Mouse (Mus musculus) forebrain, embryonic 12.5 days (tissue): ENCODE measurements around the gene Ntng1. TPM values are rescaled to one million over a fixed set of nuclear protein-coding genes. Genes with fewer than 3 reads are reported as not detected.

Experiments
- ATAC-seq: fragments of 200-750 bp; cut with Nextera tagmentation; 2 replicates; pipeline ENCODE4 v1.8.0; 2017; ENCODE audit warnings: moderate TSS enrichment; ENCODE audit not compliant: low FRiP score
- H3K27ac ChIP-seq: fragments of 300-500 bp; sonication (generic); 2 replicates; pipeline ENCODE4 v1.5.1; 2016; ENCODE audit warnings: mild to moderate bottlenecking
- H3K27me3 ChIP-seq: fragments of 300-500 bp; sonication (generic); 2 replicates; pipeline ENCODE4 v1.6.1; 2016; ENCODE audit warnings: mild to moderate bottlenecking
- H3K36me3 ChIP-seq: fragments of 300-500 bp; sonication (generic); replicated peaks from 2 replicates; pipeline ENCODE4 v1.6.1; 2016; ENCODE audit warnings: mild to moderate bottlenecking
- H3K4me1 ChIP-seq: fragments of 300-500 bp; sonication (generic); 2 replicates; pipeline ENCODE4 v1.6.1; 2016
- H3K4me2 ChIP-seq: fragments of 300-500 bp; sonication (generic); 2 replicates; pipeline ENCODE4 v1.6.1; 2016; ENCODE audit warnings: mild to moderate bottlenecking, moderate library complexity
- H3K4me3 ChIP-seq: fragments of 300-500 bp; sonication (generic); replicated peaks from 2 replicates; pipeline ENCODE4 v1.5.1; 2016; ENCODE audit warnings: mild to moderate bottlenecking
- H3K9ac ChIP-seq: fragments of 300-500 bp; sonication (generic); 2 replicates; pipeline ENCODE4 v1.6.1; 2016; ENCODE audit warnings: mild to moderate bottlenecking
- H3K9me3 ChIP-seq: fragments of 300-500 bp; sonication (generic); 2 replicates; pipeline ENCODE4 v1.6.1; 2016
- WGBS: fragments of 180-500 bp; shearing (Covaris S2); methylation state at CpG from one replicate; pipeline ENCODE4 v1.1.7; 2016; 5-methylcytosine and 5-hydroxymethylcytosine counted together
- polyA plus RNA-seq: library from polyadenylated mRNA; unstranded; fragments of >200 nt; fragmentation: Nextera tagmentation; extraction: Ambion mirVana; gene quantifications from 2 replicates; pipeline ENCODE4 v1.2.1, GENCODE M21; 2016

Gene Ntng1
- polyA plus RNA-seq, 1 experiment from 2014 or later: 5.2 TPM

GRCm38 (mm10) chr3:110044209-110044608 is 99.6 kb downstream of the Ntng1 start:
- H3K4me2 ChIP-seq: no peak overlapping the region
- H3K9me3 ChIP-seq: no peaks in the 10 kb centered on the region

GRCm38 (mm10) chr3:110043641-110044187 is 100.1 kb downstream of the Ntng1 start:
- 97% methylated on average over 1 of the region's 1 CpGs for WGBS
- Histone ChIP-seq H3K4me3 (no peak overlapping the region), H3K9me3 (no peaks in the 10 kb centered on the region), H3K27ac (no peak overlapping the region), H3K4me1 (no peaks in the 10 kb centered on the region), H3K9ac (no peak overlapping the region), H3K36me3 (no peaks in the 10 kb centered on the region), H3K4me2 (no peak overlapping the region), H3K27me3 (no peaks in the 10 kb centered on the region)
- no peak for ATAC-seq

More at GRCm38 (mm10) chr3:110044209-110044608, 99.6 kb downstream of the Ntng1 start:
- no peak for ATAC-seq
- Histone ChIP-seq H3K36me3 (no peaks in the 10 kb centered on the region), H3K4me3 (no peak overlapping the region), H3K27me3 (no peaks in the 10 kb centered on the region), H3K9ac (no peak overlapping the region), H3K27ac (no peak overlapping the region), H3K4me1 (no peaks in the 10 kb centered on the region)
- 88% methylated on average over 2 of the region's 2 CpGs for WGBS

- H3K4me2 ChIP-seq: no peak overlapping the region
- H3K9ac ChIP-seq: no peak overlapping the region
- H3K4me3 ChIP-seq: no peak overlapping the region
- 0 out of 2 replicates have a peak, but pooled peaks cover 4% of the 10 kb centered on the region for H3K4me1 ChIP-seq
- H3K9me3 ChIP-seq: no peaks in the 10 kb centered on the region
- H3K27ac ChIP-seq: no peak overlapping the region
- peak; percentile 14; the same call in 1 of the 2 replicates for ATAC-seq
- H3K36me3 ChIP-seq: no peaks in the 10 kb centered on the region
- H3K27me3 ChIP-seq: no peaks in the 10 kb centered on the region
- WGBS: 50% methylated on average over 18 of the region's 18 CpGs
These were observed 120.8 kb downstream of the Ntng1 start for GRCm38 (mm10) chr3:110022783-110023599.

- H3K27me3 ChIP-seq: 0 out of 2 replicates have a peak, but pooled peaks cover 3% of the 10 kb centered on the region
- H3K4me3 ChIP-seq: no peak overlapping the region
- H3K4me1 ChIP-seq: peaks cover 5% of the 10 kb centered on the region; the same call in 1 of the 2 replicates
- no peak overlapping the region for H3K27ac ChIP-seq
- no peaks in the 10 kb centered on the region for H3K36me3 ChIP-seq
- ATAC-seq: peak; percentile 90
- WGBS: 45% methylated on average over 13 of the region's 14 CpGs
- no peaks in the 10 kb centered on the region for H3K9me3 ChIP-seq
- no peak overlapping the region for H3K9ac ChIP-seq
- no peak overlapping the region for H3K4me2 ChIP-seq
These were observed 132.8 kb downstream of the Ntng1 start for GRCm38 (mm10) chr3:110010870-110011626.

- peak; percentile 80; the same call in 1 of the 2 replicates for ATAC-seq
- WGBS: 24% methylated on average over 2 of the region's 2 CpGs
- Histone ChIP-seq H3K27me3 (0 out of 2 replicates have a peak, but pooled peaks cover 3% of the 10 kb centered on the region), H3K27ac (no peak overlapping the region), H3K4me1 (peaks cover 5% of the 10 kb centered on the region; the same call in 1 of the 2 replicates), H3K9ac (no peak overlapping the region), H3K4me3 (no peak overlapping the region), H3K4me2 (no peak overlapping the region), H3K36me3 (no peaks in the 10 kb centered on the region), H3K9me3 (no peaks in the 10 kb centered on the region)
These were observed 133.4 kb downstream of the Ntng1 start for GRCm38 (mm10) chr3:110010441-110010840.

GRCm38 (mm10) chr3:110000349-110000748 is 143.5 kb downstream of the Ntng1 start:
- Histone ChIP-seq H3K9me3 (no peaks in the 10 kb centered on the region), H3K27me3 (peaks cover 17% of the 10 kb centered on the region; the same call in 1 of the 2 replicates), H3K9ac (no peak overlapping the region), H3K36me3 (no peaks in the 10 kb centered on the region), H3K4me1 (peaks cover 13% of the 10 kb centered on the region), H3K27ac (no peak overlapping the region), H3K4me3 (no peak overlapping the region), H3K4me2 (no peak overlapping the region)
- WGBS: 12% methylated on average over 5 of the region's 5 CpGs
- no peak for ATAC-seq

GRCm38 (mm10) chr3:109995663-109996024 is 148.2 kb downstream of the Ntng1 start:
- Histone ChIP-seq H3K4me1 (peaks cover 17% of the 10 kb centered on the region), H3K4me2 (no peak overlapping the region), H3K27ac (no peak overlapping the region), H3K36me3 (no peaks in the 10 kb centered on the region), H3K9ac (no peak overlapping the region), H3K4me3 (no peak overlapping the region), H3K27me3 (peaks cover 14% of the 10 kb centered on the region; the same call in 1 of the 2 replicates), H3K9me3 (no peaks in the 10 kb centered on the region)
- ATAC-seq: no peak
- WGBS: 52% methylated on average over 4 of the region's 4 CpGs

GRCm38 (mm10) chr3:109994978-109995662 is 148.7 kb downstream of the Ntng1 start:
- no peak overlapping the region for H3K4me3 ChIP-seq
- 23% methylated on average over 6 of the region's 6 CpGs for WGBS
- H3K4me2 ChIP-seq: no peak overlapping the region
- H3K4me1 ChIP-seq: peaks cover 13% of the 10 kb centered on the region; the same call in 1 of the 2 replicates
- H3K27ac ChIP-seq: 0 out of 2 replicates have a peak overlapping the region, but pooled peaks have one; percentile 42
- H3K27me3 ChIP-seq: peaks cover 14% of the 10 kb centered on the region; the same call in 1 of the 2 replicates
- H3K9ac ChIP-seq: no peak overlapping the region
- no peaks in the 10 kb centered on the region for H3K9me3 ChIP-seq
- peak; percentile 77 for ATAC-seq
- no peaks in the 10 kb centered on the region for H3K36me3 ChIP-seq

- Histone ChIP-seq H3K4me1 (no peaks in the 10 kb centered on the region), H3K27ac (no peak overlapping the region), H3K9ac (no peak overlapping the region), H3K4me2 (no peak overlapping the region), H3K27me3 (no peaks in the 10 kb centered on the region), H3K9me3 (no peaks in the 10 kb centered on the region), H3K4me3 (no peak overlapping the region), H3K36me3 (no peaks in the 10 kb centered on the region)
- no peak for ATAC-seq
- WGBS: 82% methylated on average over 2 of the region's 2 CpGs
These were observed 159.7 kb downstream of the Ntng1 start for GRCm38 (mm10) chr3:109984086-109984485.

- Histone ChIP-seq H3K4me2 (no peak overlapping the region), H3K4me3 (no peak overlapping the region), H3K9me3 (no peaks in the 10 kb centered on the region), H3K9ac (no peak overlapping the region), H3K4me1 (no peaks in the 10 kb centered on the region), H3K27me3 (no peaks in the 10 kb centered on the region), H3K27ac (no peak overlapping the region), H3K36me3 (no peaks in the 10 kb centered on the region)
- no peak for ATAC-seq
- WGBS: 75% methylated on average over 2 of the region's 2 CpGs
These were observed 166.2 kb downstream of the Ntng1 start for GRCm38 (mm10) chr3:109977614-109978013.

GRCm38 (mm10) chr3:109975106-109975505 is 168.7 kb downstream of the Ntng1 start:
- Histone ChIP-seq H3K4me1 (no peaks in the 10 kb centered on the region), H3K27me3 (no peaks in the 10 kb centered on the region), H3K9ac (no peak overlapping the region), H3K4me2 (no peak overlapping the region), H3K27ac (no peak overlapping the region), H3K4me3 (no peak overlapping the region), H3K36me3 (no peaks in the 10 kb centered on the region), H3K9me3 (no peaks in the 10 kb centered on the region)
- 75% methylated on average over 4 of the region's 4 CpGs for WGBS
- ATAC-seq: no peak

- Histone ChIP-seq H3K27me3 (no peaks in the 10 kb centered on the region), H3K4me2 (no peak overlapping the region), H3K4me1 (no peaks in the 10 kb centered on the region), H3K9ac (no peak overlapping the region), H3K4me3 (no peak overlapping the region), H3K36me3 (no peaks in the 10 kb centered on the region), H3K9me3 (no peaks in the 10 kb centered on the region), H3K27ac (no peak overlapping the region)
- no peak for ATAC-seq
- 73% methylated on average over 1 of the region's 1 CpGs for WGBS
These were observed 172.3 kb downstream of the Ntng1 start for GRCm38 (mm10) chr3:109971465-109971864.
